Mouse (Mus musculus) CH12.LX (cell line): ENCODE results near the gene Fgfr2. TPM values are rescaled to one million over a fixed set of nuclear protein-coding genes. Genes with fewer than 3 reads are reported as not detected.
"Not testable (repeated sequence)": the region's sequence is repeated elsewhere in the genome, so short reads cannot be mapped to it uniquely, and the experiment has no call there.

Experiments used
- DNase-seq: peaks from one replicate; pipeline ENCODE4 v3.0.0-alpha.2; 2013; ENCODE audit errors: extremely low read depth
- H3K27ac ChIP-seq: 2 replicates; pipeline ENCODE4 v1.5.1; 2012; ENCODE audit warnings: low read depth, mild to moderate bottlenecking, control low read depth, moderate library complexity; ENCODE audit not compliant: insufficient read depth
- H3K27me3 ChIP-seq: replicated peaks from 2 replicates; pipeline ENCODE3; 2012; ENCODE audit warnings: inconsistent platforms
- H3K36me3 ChIP-seq, 2 experiments: replicated peaks in 1 of 2; 2 replicates each; pipeline versions ENCODE3 to v1.6.1; 2012; ENCODE audit warnings: inconsistent platforms in 1 of 2, low read length in 1 of 2, mild to moderate bottlenecking in 1 of 2, mixed read lengths in 1 of 2, moderate library complexity in 1 of 2; ENCODE audit not compliant: control insufficient read depth in 1 of 2, insufficient read depth in 1 of 2
- H3K4me1 ChIP-seq, 2 experiments: 2 replicates each; pipeline ENCODE4 v1.6.1; 2012; ENCODE audit warnings: inconsistent platforms in 1 of 2, moderate library complexity in 1 of 2; ENCODE audit not compliant: insufficient read depth in 2 of 2, control insufficient read depth in 1 of 2
- H3K4me2 ChIP-seq: 2 replicates; pipeline ENCODE4 v1.6.1; 2012; ENCODE audit warnings: low read depth, mild to moderate bottlenecking, control low read depth; ENCODE audit not compliant: poor library complexity, insufficient read depth, severe bottlenecking
- H3K4me3 ChIP-seq, 3 experiments: fragments of 150-350 bp in 1 of 3; sonication (generic) in 1 of 3; replicated peaks in 1 of 3; 2 replicates each; pipeline versions ENCODE3 to v1.5.1; 2011 to 2012; ENCODE audit warnings: low read depth in 2 of 3, low read length in 2 of 3, mild to moderate bottlenecking in 2 of 3, moderate library complexity in 2 of 3, control low read depth in 1 of 3, improper control_type of control experiment in 1 of 3, inconsistent platforms in 1 of 3, mixed read lengths in 1 of 3; ENCODE audit not compliant: poor library complexity in 1 of 3
- H3K79me2 ChIP-seq: replicated peaks from 2 replicates; pipeline ENCODE4 v1.6.1; 2012; ENCODE audit warnings: mild to moderate bottlenecking, moderate library complexity; ENCODE audit not compliant: control insufficient read depth, poor library complexity, insufficient read depth, severe bottlenecking; ENCODE audit errors: extremely low read depth
- H3K9ac ChIP-seq: 2 replicates; pipeline ENCODE4 v1.6.1; 2012; ENCODE audit warnings: low read depth, mild to moderate bottlenecking, control low read depth, moderate library complexity; ENCODE audit not compliant: insufficient read depth
- H3K9me3 ChIP-seq: replicated peaks from 2 replicates; pipeline ENCODE3; 2012; ENCODE audit warnings: low read length, inconsistent platforms, mixed read lengths
- BHLHE40 ChIP-seq: IDR thresholded peaks from 2 replicates; pipeline ENCODE4 v1.6.1; 2011; ENCODE audit warnings: mild to moderate bottlenecking, low read depth, low read length, improper control_type of control experiment
- CHD1 ChIP-seq: IDR thresholded peaks from 2 replicates; pipeline ENCODE4 v1.6.1; 2012; ENCODE audit warnings: low read depth, low read length, improper control_type of control experiment, inconsistent platforms
- CHD2 ChIP-seq: IDR thresholded peaks from 2 replicates; pipeline ENCODE4 v1.6.1; 2011; ENCODE audit warnings: low read length, improper control_type of control experiment
- HCFC1 ChIP-seq: IDR thresholded peaks from 2 replicates; pipeline ENCODE4 v1.6.1; 2012; ENCODE audit warnings: low read depth, mild to moderate bottlenecking, inconsistent platforms, low read length, improper control_type of control experiment
- KAT2A ChIP-seq: IDR thresholded peaks from 2 replicates; pipeline ENCODE4 v1.6.1; 2012; ENCODE audit warnings: low read length, improper control_type of control experiment, inconsistent platforms; ENCODE audit not compliant: insufficient replicate concordance
- MAZ ChIP-seq: IDR thresholded peaks from 2 replicates; pipeline ENCODE4 v1.6.1; 2012; ENCODE audit warnings: low read depth, mild to moderate bottlenecking, inconsistent platforms, low read length, improper control_type of control experiment, moderate library complexity
- MXI1 ChIP-seq: IDR thresholded peaks from 2 replicates; pipeline ENCODE4 v1.6.1; 2011; ENCODE audit warnings: mild to moderate bottlenecking, low read depth, low read length, improper control_type of control experiment
- MYC ChIP-seq: IDR thresholded peaks from 2 replicates; pipeline ENCODE4 v1.6.1; 2011; ENCODE audit warnings: low read depth, mild to moderate bottlenecking, improper control_type of control experiment, low read length
- NELFE ChIP-seq: IDR thresholded peaks from 2 replicates; pipeline ENCODE4 v1.6.1; 2011; ENCODE audit warnings: low read depth, low read length, improper control_type of control experiment
- PAX5 ChIP-seq: IDR thresholded peaks from 2 replicates; pipeline ENCODE4 v1.6.1; 2012; ENCODE audit warnings: low read length, inconsistent platforms, mixed read lengths
- POLR2A ChIP-seq: IDR thresholded peaks from 2 replicates; pipeline ENCODE4 v1.6.1; 2011; ENCODE audit warnings: low read depth, mild to moderate bottlenecking, improper control_type of control experiment, low read length
- RAD21 ChIP-seq: IDR thresholded peaks from 2 replicates; pipeline ENCODE4 v1.6.1; 2011; ENCODE audit warnings: low read depth, mild to moderate bottlenecking, low read length, improper control_type of control experiment, moderate library complexity
- RCOR1 ChIP-seq: conservative IDR thresholded peaks from 2 replicates; pipeline ENCODE4 v1.6.1; 2012; ENCODE audit warnings: low read depth, mild to moderate bottlenecking, inconsistent platforms, low read length, improper control_type of control experiment
- SIN3A ChIP-seq: IDR thresholded peaks from 2 replicates; pipeline ENCODE4 v1.6.1; 2012; ENCODE audit warnings: low read length, improper control_type of control experiment, inconsistent platforms
- ZMIZ1 ChIP-seq: IDR thresholded peaks from 2 replicates; pipeline ENCODE4 v1.6.1; 2012; ENCODE audit warnings: low read depth, mild to moderate bottlenecking, inconsistent platforms, low read length, improper control_type of control experiment
- dilution Hi-C: fragments of 300-500 bp; cut with MboI; formaldehyde crosslinking; loops from 2 replicates; pipeline ENCODE4 v1.14.3; 2020; ENCODE audit warnings: low sequenced_read_pairs; ENCODE audit not compliant: extremely low pct_unique_long_range_greater_than_20kb, extremely low pct_ligation_motif_present
- in situ Hi-C: fragments of 300-500 bp; cut with MboI; formaldehyde crosslinking; loops from 3 replicates; pipeline ENCODE4 v1.14.3; 2019; ENCODE audit warnings: low sequenced_read_pairs, low pct_ligation_motif_present, low pct_unique_long_range_greater_than_20kb, mixed read lengths
- polyA plus RNA-seq: library from polyadenylated mRNA; unstranded; fragments of >175 nt; gene quantifications from 2 replicates; pipeline ENCODE4 v1.2.1, GENCODE M21; 2012; ENCODE audit warnings: low read depth; ENCODE audit not compliant: insufficient read length
- total RNA-seq, 2 experiments: library from RNA; depleted of rRNA; stranded (reverse); fragments of 300-350 nt in 1 of 2; fragments of >200 nt in 1 of 2; gene quantifications; 2 replicates each; pipeline ENCODE4 v1.2.3; 2012 to 2014

The Fgfr2 gene
- total and polyA plus RNA-seq, 3 experiments: not detected

DNA sequence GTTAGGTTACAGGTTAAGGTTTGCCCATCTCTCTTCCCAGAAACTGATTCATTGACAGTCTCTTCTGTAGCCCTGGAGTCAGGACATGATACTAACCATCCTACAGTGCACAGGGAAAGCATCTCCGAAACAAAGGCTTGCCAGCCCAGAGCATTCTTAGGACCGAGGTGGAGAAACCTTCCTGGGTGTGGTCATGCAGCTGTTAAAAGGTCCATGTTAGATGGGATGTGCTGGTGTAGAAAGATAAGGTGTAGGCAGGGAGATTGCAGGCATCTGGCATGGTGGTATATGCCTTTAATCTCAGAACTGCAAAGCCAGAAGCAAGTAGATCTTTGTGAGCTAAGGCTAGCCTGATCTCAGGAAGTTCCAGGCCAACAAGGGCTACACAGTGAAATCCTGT, 1698.2 kb downstream of the Fgfr2 start:
- Histone ChIP-seq H3K4me2 (no peak overlapping the region), H3K27ac (no peak overlapping the region), H3K9ac (no peak overlapping the region), H3K27me3 (no peaks in the 10 kb centered on the region), H3K4me3 (no peak overlapping the region), H3K4me1 (no peaks in the 10 kb centered on the region), H3K36me3 (peaks cover 4 to 6% of the 10 kb centered on the region in 2 experiments), H3K79me2 (no peaks in the 10 kb centered on the region), H3K9me3 (peaks cover 2% of the 10 kb centered on the region)
- DNase-seq: no peak
- in situ Hi-C loops (no loop called here), dilution Hi-C loops (no loop called here)
- TF ChIP-seq CHD1 (no peak), HCFC1 (no peak), KAT2A (no peak), CHD2 (no peak), ZMIZ1 (no peak), MYC (no peak)

GRCm38 (mm10) chr7:131417605-131418004, 1705.5 kb downstream of the Fgfr2 start:
- in situ Hi-C loops: no loop called here
- Histone ChIP-seq H3K9me3 (no peaks in the 10 kb centered on the region), H3K27ac (no peak overlapping the region), H3K4me2 (no peak overlapping the region), H3K36me3 (no peaks in the 10 kb centered on the region), H3K79me2 (no peaks in the 10 kb centered on the region), H3K9ac (no peak overlapping the region), H3K27me3 (peaks cover 8% of the 10 kb centered on the region), H3K4me3 (no peak overlapping the region), H3K4me1 (no peaks in the 10 kb centered on the region)
- DNase-seq: no peak
- dilution Hi-C loops: no loop called here
- no peak for TF ChIP-seq PAX5
- no peak for TF ChIP-seq BHLHE40
- TF ChIP-seq POLR2A: no peak
- TF ChIP-seq RAD21: no peak
- no peak for TF ChIP-seq CHD2
- no peak for TF ChIP-seq MAZ
- TF ChIP-seq HCFC1: no peak
- no peak for TF ChIP-seq MXI1
- no peak for TF ChIP-seq ZMIZ1
- TF ChIP-seq RCOR1: no peak
- TF ChIP-seq NELFE: no peak
- TF ChIP-seq SIN3A: no peak

DNA sequence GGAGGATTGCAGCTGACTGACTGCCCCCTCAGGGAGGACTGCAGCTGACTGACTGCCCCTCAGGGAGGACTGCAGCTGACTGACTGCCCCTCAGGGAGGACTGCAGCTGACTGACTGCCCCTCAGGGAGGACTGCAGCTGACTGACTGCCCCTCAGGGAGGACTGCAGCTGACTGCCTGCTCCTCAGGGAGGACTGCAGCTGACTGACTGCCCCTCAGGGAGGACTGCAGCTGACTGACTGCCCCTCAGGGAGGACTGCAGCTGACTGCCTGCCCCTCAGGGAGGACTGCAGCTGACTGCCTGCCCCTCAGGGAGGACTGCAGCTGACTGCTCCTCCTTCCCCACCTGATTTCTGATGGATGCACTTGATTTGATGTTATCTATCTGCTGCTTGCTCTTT, 1706.4 kb downstream of the Fgfr2 start:
- DNase-seq, H3K27ac ChIP-seq, H3K36me3 ChIP-seq, H3K79me2 ChIP-seq, H3K4me3 ChIP-seq, H3K4me2 ChIP-seq, H3K9ac ChIP-seq, H3K9me3 ChIP-seq, dilution Hi-C loops, in situ Hi-C loops, H3K4me1 ChIP-seq: not testable (repeated sequence)
- H3K27me3 ChIP-seq: peaks cover 13% of the 10 kb centered on the region
